Mouse (Mus musculus) frontal cortex, postnatal 14 days (tissue): Measurements from ENCODE around the gene 4930402H24Rik.

ENCODE experiments used
- DNase-seq, 2 experiments: peaks; one replicate each; pipeline ENCODE4 v3.0.0; 2022; ENCODE audit warnings: low spot score in 2 of 2

Gene 4930402H24Rik

GRCm38 (mm10) chr2:130905751-130906583, at the start of gene 4930402H24Rik, which contains the start of gene Atrn:
Gene 4930402H24Rik (minus strand): TSS chr2:130906406.
Gene Atrn (plus strand): TSS chr2:130906495.
- DNase-seq: peak; percentile 72 to 84

DNA sequence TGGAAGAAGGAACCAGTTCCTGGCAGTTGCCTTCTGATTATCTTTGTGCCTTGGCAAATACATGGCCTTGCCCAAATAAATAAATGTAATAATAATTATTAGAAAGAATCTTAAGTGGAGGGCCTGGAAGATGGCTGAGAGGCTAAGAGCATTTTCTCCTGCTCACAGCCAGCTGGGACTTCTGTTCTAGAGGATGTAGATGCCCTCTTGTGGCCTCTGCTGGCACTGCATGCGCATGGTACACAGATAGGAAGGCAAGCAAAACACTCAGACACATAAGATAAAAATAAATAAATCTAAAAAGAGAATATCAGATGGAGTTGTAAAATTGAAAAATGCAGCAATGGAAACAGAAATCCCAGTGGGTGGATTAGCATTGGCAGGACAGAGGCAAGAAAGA, 44.3 kb upstream of the 4930402H24Rik start:
- DNase-seq: peak; percentile 87 to 93

- no peak for DNase-seq
These were observed 43.6 kb upstream of the 4930402H24Rik start for GRCm38 (mm10) chr2:130949781-130950180.

- no peak for DNase-seq
These were observed 26.7 kb upstream of the 4930402H24Rik start for GRCm38 (mm10) chr2:130932865-130933264.

GRCm38 (mm10) chr2:130929994-130930393, 23.8 kb upstream of the 4930402H24Rik start:
- DNase-seq: no peak

GRCm38 (mm10) chr2:130928530-130928929, 22.3 kb upstream of the 4930402H24Rik start:
- DNase-seq: no peak

DNA sequence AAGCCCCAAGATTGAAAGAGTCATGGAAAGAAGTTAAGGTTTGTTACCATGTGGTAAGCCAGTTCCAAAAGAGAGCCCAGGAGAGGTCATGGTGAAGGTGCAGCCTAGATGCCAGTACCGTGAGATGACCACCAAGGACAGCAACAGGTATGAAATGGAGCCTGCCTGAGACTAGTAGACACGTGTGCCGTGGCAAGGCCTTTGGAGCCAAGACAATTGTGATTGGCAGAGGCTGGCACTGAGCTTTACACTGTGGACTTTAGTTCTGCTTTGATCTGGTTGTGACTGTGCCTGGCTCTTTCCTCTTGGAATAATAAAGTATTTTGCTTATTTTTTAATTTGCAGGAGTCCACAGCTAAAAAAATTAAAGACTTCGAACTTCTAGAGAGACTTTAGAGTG, 21.8 kb upstream of the 4930402H24Rik start:
- no peak for DNase-seq

GRCm38 (mm10) chr2:130924950-130925349, 18.7 kb upstream of the 4930402H24Rik start:
- no peak for DNase-seq

GRCm38 (mm10) chr2:130919062-130919593, 12.9 kb upstream of the 4930402H24Rik start:
- DNase-seq: no peak

GRCm38 (mm10) chr2:130917686-130918085, 11.5 kb upstream of the 4930402H24Rik start:
- DNase-seq: no peak

DNA sequence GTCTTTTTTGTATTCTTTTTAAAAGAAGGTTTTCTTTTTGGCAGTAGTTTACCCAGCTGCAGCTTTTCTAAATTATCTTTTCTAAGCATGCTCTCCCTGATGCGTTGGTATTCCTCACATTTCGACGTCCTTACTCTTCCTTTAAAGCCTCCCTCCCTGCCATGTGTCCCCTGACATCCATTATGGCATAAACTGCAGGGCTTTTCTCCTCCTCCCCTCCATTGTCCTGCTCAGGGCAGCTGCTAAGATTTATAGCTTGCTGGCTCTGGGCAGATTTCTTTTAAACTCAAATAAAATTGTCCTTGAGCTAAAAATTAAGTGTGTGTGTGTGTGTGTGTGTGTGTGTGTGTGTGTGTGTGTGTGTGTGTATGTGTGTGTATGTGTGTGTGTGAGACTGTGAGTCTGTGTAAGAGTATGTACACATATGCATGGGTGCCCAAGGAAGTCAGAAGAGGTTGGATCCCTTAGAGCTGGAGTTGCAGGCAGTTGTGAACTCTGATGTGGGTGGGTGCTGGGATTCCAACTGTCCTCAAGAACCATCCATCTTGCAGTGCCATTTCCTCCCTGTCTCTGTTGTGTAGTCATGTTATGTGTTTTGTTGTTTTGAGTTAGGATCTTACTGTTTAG, 10.4 kb upstream of the 4930402H24Rik start:
- DNase-seq: no peak

- no peak for DNase-seq
These were observed 8.7 kb upstream of the 4930402H24Rik start for GRCm38 (mm10) chr2:130914873-130915272.

DNA sequence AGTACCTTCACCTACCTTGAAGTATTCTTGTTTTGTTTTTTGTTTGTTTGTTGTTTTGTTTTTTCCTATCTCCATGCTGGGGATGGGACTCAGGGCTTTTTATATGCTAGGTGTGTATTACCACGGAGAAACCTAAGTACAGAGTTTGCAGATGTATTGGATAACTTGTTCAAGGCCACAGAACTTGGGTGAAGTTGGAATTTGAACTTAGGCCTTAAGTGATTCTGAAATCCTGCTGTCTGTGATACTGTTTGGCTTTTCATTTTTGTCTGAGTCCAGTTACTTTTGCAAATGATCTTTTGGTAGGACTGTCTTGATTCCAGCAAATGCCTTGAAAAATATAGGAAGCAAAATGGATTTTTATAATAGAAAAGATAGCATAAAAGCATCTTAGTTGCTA, 5.5 kb upstream of the 4930402H24Rik start:
- DNase-seq: no peak

GRCm38 (mm10) chr2:130906584-130907315, 544 bp upstream of the 4930402H24Rik start:
- peak; percentile 11 to 27 for DNase-seq

- no peak for DNase-seq
These were observed 7.4 kb downstream of the 4930402H24Rik start for GRCm38 (mm10) chr2:130898783-130899182.

DNA sequence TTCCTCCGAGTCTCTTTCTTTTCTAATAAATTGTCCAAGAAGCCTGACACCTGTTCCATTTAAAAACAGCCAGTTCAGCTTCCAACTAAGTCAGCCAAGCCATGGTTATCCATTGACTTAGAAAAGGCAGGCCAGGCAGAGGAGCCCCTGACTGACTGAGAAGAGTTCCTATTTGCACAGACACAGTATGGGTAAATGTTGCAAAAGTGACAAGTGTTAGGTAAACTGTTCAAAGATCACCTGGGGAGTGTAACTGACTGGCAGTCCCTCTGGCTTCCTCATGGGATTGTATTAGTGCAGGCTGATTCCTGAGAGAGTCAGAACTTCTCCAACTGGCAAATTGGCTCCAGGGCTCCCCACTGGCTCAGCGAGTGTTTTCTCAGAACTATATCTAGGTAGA, 8.3 kb downstream of the 4930402H24Rik start:
- no peak for DNase-seq

- DNase-seq: no peak
These were observed 9.3 kb downstream of the 4930402H24Rik start for GRCm38 (mm10) chr2:130896944-130897343.

DNA sequence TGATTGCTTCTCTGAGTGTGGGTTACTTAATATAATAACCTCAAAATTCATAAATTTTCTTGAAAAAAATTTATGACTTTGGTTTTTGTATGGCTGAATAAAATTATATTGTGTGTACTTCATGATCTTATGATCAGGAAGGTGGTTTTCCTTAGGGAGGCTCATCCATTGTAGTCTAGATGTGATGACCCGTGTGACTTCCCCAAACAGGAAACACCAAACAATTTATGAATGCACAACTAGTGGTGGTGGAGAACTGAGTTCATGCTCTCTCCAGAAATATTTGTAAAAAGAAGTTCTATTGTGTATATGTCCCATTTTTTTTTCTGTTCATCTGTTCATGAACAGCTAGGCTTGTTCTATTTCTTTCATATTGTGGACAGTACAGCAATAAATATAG, 18.8 kb downstream of the 4930402H24Rik start:
- DNase-seq: no peak

DNA sequence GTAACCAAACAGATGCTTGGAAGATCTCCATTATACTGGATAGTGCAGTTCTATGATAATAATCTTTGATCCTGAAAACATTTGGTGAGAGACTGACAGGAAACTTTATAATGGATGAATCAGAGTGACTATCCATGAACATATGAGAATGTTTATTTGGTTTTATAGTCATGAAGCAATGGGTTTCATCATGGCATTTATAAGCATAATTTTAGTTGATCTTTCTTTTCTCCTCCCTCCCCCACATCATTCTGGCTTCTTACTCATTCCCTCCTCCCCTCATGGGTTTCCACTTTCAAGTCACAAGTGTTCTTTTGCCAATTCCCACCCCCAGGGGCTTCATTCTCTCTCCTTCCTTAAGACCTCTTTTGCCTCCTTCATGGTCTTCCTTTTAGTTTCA, 19.2 kb downstream of the 4930402H24Rik start:
- no peak for DNase-seq

DNA sequence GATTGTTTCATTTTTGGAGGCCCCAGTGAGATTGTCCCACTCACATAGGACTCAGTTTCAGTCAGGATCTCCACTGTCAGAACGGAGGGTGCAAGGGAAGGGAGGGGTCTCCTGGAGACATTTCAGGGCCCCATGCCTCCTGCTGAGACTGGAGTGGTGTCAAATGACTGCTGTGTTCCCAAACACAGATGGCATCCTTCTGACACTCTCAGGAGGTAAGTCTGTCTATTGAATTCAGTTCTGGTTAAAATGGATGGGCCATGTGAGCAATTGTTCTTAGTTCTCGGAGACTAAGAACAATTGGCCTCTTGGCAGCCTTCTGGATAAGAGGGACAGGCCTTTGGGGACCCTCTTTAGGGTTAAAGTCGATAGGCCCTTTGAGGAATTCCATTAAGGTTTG, 28.8 kb downstream of the 4930402H24Rik start:
- DNase-seq: no peak

DNA sequence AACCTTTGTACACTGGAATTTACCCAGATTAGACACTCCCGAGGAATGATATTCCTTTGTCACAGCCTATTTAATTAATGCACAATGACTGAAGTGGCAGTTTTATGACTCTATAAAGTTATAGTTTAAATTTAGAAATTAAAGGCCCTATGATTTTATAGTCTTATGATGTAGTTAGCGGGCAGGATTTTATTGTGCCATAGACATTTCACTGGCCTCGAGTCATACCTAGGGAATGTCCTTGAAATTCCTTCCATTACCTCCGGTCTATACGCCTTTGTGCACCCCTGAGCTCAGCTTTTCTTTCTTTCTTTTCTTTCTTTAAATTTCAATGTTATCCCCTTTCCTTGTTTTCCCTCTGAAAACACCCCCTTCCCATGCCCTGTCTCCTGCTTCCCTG, 35.3 kb downstream of the 4930402H24Rik start:
- DNase-seq: no peak

- DNase-seq: no peak
These were observed 44.1 kb downstream of the 4930402H24Rik start for GRCm38 (mm10) chr2:130862091-130862490.
